Mouse (Mus musculus) left cerebral cortex, adult 18-20 months (tissue): ENCODE results near the gene Krt24. TPM values are rescaled to one million over a fixed set of nuclear protein-coding genes. Genes with fewer than 3 reads are reported as not detected.
"Not testable (repeated sequence)": the region's sequence is repeated elsewhere in the genome, so short reads cannot be mapped to it uniquely, and the experiment has no call there.

Experiments
- DNase-seq, 2 experiments: peaks; one replicate each; pipeline ENCODE4 v3.0.0; 2021 to 2022; ENCODE audit warnings: low spot score in 2 of 2, mixed read lengths in 1 of 2
- total RNA-seq, 2 experiments: library from RNA; stranded (reverse); gene quantifications; 2 replicates each; pipeline ENCODE4 v1.2.3; 2021

The Krt24 gene
- total RNA-seq, 2 experiments from 2014 or later: not detected

GRCm38 (mm10) chr11:99253893-99254292 lies 31.2 kb downstream of the Krt24 start:
- no peak for DNase-seq

- DNase-seq: no peak
Observed at GRCm38 (mm10) chr11:99252671-99253070, 32.4 kb downstream of the Krt24 start.

- DNase-seq: no peak
Observed at GRCm38 (mm10) chr11:99250666-99251065, 34.4 kb downstream of the Krt24 start.

- DNase-seq: peak; percentile 52 to 56
Observed at GRCm38 (mm10) chr11:99250241-99250640, 34.8 kb downstream of the Krt24 start.

- DNase-seq: peak in 1 of 2 experiments; percentile 26
Observed at GRCm38 (mm10) chr11:99249115-99249514, 35.9 kb downstream of the Krt24 start.

- DNase-seq: no peak
Observed at GRCm38 (mm10) chr11:99247916-99248315, 37.1 kb downstream of the Krt24 start.

GRCm38 (mm10) chr11:99244519-99244918 lies 40.5 kb downstream of the Krt24 start:
- DNase-seq: not testable (repeated sequence)

- peak; percentile 40 to 43 for DNase-seq
Observed at GRCm38 (mm10) chr11:99243820-99244374, 41.2 kb downstream of the Krt24 start, which contains the start of gene Krt222. TSS of gene Krt222 (minus strand) at chr11:99244085.

- no peak for DNase-seq
Observed at GRCm38 (mm10) chr11:99243200-99243819, 41.8 kb downstream of the Krt24 start.

- DNase-seq: no peak
Observed at GRCm38 (mm10) chr11:99242056-99242455, 43.0 kb downstream of the Krt24 start.

GRCm38 (mm10) chr11:99238468-99238867 lies 46.6 kb downstream of the Krt24 start:
- no peak for DNase-seq

- DNase-seq: no peak
Observed at GRCm38 (mm10) chr11:99231049-99231816, 53.8 kb downstream of the Krt24 start.

- peak; percentile 75 to 76 for DNase-seq
Observed at GRCm38 (mm10) chr11:99230261-99231048, 54.6 kb downstream of the Krt24 start, which contains the start of gene Smarce1. TSS of gene Smarce1 (minus strand) at chr11:99231017.

Other genes with a start within 250 kb of the Krt24 start
- gene Igfbp4, start 244.0 kb downstream of the Krt24 start, total RNA-seq: 10 to 100 TPM; 64.2 to 73.2 TPM
- under 1 TPM; 0.14 to 0.16 TPM for gene Tns4, start 196.0 kb downstream of the Krt24 start, total RNA-seq
- under 1 TPM in 1 of 2 experiments, not detected in 1; 0.49 TPM for gene Ccr7, start 130.2 kb downstream of the Krt24 start, total RNA-seq
- 10 to 100 TPM; 53.4 to 53.7 TPM for gene Smarce1, start 54.2 kb downstream of the Krt24 start, total RNA-seq
- 10 to 100 TPM; 28.3 to 32.0 TPM for gene Krt222, start 41.2 kb downstream of the Krt24 start, total RNA-seq
- not detected for gene Krt25, start 37.7 kb upstream of the Krt24 start, total RNA-seq
- not detected for gene Krt26, start 52.7 kb upstream of the Krt24 start, total RNA-seq
- not detected for gene Krt27, start 65.8 kb upstream of the Krt24 start, total RNA-seq
- not detected for gene Krt28, start 89.6 kb upstream of the Krt24 start, total RNA-seq
- 10 to 100 TPM; 11.0 to 12.5 TPM for gene Krt10, start 104.1 kb upstream of the Krt24 start, total RNA-seq
- 10 to 100 TPM; 10.8 to 12.0 TPM for gene Krt12, start 137.0 kb upstream of the Krt24 start, total RNA-seq
- not detected for gene Krt20, start 152.9 kb upstream of the Krt24 start, total RNA-seq
- not detected for gene Krt23, start 207.9 kb upstream of the Krt24 start, total RNA-seq
- not detected for gene Krt39, start 236.1 kb upstream of the Krt24 start, total RNA-seq